Mouse (Mus musculus) heart, postnatal 10 days (tissue): ENCODE data around the gene Fgfr2. TPM values are rescaled to one million over a fixed set of nuclear protein-coding genes. Genes with fewer than 3 reads are reported as not detected.

Experiments
- DNase-seq, 2 experiments: peaks; one replicate each; pipeline ENCODE4 v3.0.0; 2021
- intact Hi-C: fragments of 180-260 bp; cut with DNase I; formaldehyde crosslinking; loops from one replicate; pipeline ENCODE4 v1.15.1; 2025
- total RNA-seq, 2 experiments: library from RNA; stranded (reverse); gene quantifications; 2 replicates each; pipeline ENCODE4 v1.2.3; 2021

Fgfr2 gene
- total RNA-seq, 2 experiments from 2014 or later, result 6.2 to 6.3 TPM

DNA sequence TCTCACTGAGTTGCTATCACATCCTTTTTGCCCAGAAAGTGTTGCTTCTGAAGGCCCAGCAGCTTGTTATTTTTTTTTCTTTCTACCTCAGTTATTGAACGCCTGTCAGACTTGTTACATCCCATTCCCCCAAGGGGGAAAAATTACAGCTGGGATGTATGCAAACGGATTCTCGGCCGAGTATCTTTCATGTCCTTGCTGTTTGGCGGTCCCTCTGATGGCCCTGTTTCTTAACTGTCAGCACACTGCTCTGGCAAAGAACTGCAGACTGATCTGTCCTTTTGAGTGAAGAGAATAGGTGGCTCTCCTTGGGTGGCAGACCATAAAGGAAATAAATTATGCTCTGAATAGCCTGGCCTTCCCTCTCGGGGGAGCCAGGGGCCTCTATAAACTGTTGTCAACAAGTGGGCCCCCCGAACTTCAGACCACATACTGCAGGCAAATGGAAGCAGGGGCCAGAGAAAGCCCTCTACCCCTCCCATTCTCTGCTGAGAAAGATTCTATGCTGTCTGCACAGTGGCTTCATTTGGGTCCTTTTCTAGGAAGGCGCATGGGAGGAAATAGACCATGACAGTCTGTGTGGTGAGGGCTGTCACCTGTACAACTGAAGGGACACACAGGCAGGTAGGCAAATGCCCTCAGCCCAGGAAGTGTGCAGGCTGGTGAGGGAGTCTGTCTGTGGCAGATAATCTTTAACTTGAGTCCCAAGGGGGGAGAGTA, 738.3 kb downstream of the Fgfr2 start:
- intact Hi-C loops, result no loop called here
- DNase-seq, result no peak

DNA sequence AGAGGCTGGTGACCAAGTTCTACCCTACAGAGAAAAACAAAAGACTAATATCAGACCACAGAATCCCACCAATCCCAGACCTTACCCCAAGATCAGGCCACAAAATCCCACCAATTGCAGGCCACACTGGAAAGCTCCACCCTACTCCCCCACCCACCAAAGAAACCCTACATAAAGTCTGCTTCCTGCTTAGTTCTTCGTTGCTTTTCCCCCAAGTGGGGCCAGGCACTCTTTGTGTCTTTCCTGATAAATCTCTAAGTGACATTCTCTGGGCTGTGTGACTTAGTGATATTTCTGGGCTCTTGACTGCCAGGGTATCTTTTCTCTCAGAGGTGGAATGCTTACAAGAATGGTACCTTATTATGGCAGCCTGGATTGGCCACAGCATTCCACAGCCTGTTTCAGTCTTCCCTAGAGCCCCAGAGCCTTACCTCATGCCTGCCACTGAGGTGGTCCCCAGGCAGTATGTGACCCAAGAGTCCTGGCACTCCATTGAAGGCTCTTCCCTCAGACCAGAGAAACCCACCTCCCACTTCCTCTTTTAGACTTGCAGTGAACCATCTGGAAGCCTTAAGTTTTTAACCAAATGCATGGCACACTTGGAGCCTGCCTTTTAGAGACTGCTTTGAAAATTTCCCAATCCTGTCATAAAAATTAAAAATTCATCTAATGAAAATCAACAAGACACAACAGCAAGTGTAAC, 742.4 kb downstream of the Fgfr2 start:
- intact Hi-C loops, result no loop called here
- DNase-seq, result no peak

DNA sequence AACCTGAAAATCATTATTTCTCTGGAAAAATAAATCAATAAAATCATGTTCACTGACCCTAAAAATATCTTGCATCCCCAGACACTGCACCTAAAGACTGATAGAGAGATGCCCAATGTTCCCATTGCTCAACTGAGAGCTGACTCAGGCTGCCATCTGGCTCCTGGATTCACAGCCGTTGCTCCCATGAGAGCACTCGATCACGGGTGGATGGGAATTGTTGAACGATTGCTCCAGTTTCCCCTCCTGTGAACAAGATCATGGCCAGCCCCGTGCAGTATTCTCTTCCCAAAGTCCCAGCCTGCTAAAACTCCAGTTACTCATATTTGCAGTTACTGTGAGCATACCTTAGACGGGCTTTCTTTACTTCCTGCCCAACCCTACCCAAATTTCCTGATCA, 745.2 kb downstream of the Fgfr2 start:
- no peak for DNase-seq
- intact Hi-C loops, result no loop called here

DNA sequence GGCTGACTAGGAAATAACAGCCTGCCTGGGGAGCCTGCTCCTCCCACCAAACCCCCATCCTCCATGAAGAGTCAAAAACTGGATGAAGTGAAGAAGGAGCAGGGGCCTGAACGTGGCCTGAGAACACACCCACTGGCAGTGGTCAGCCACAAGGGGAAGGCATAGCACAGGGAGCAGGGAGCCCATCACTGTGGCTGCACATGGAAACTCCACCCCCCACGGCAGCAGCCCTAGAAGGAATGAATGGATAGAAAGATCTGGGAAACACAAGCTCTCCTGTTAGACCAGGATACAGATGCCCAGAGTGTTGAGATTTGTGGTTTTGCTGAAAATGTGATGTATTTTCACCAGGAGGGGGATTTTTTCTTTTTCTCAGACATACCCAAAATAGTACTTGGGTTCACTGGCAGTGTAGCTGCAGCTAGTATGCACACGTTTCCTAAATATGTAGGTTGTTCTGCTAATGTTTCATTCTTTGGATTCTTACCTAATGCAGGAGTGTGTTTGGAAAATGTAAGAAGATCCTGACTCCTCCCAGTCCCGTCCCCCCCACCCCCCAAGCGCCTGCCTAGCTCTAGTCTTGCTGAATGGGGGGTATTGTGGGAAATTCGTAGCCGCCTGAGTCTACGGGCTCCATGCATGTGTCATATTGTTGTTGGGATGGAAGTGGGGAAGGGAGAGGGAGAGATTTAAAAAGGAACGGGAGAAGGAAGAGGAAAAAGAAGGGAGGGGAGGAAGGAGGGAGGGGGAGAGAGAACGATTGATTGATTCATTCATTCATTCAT, 749.4 kb downstream of the Fgfr2 start:
- intact Hi-C loops, result no loop called here
- no peak for DNase-seq

DNA sequence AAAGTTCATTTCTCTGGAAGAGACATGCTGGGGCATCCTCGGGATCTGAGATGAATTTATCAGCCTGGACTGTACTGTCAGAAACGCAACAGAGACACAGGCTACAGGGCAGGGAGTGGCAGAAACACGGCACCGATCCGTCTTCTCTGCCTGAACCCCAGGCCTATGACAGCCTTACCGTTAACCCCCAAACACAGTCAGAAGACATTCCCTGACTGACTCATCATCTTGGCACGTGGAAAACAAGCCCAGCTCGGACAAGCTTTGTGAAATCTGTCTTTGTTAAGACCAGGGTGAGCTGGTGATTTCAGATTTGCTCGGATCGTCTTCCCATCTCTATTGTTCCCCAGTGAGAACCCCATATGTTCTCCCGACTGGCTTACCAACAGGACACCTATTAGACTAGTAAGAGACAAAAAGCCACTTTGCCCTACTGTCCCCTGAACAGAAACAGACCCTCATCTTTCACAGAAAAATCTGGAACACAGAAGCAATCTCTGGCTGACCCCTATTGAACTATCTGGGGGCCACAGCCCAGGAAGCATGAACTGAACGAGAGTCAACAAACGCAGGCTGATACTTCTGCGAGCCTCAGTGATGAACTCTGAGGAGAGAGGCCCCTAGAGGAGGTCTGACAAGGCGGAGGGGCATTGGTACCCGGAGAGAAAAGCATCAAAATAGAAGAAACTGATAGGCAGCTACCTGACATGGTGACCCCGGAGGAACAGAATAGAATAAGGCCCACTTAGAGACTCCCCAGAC, 750.2 kb downstream of the Fgfr2 start:
- DNase-seq, result no peak
- intact Hi-C loops, result no loop called here

DNA sequence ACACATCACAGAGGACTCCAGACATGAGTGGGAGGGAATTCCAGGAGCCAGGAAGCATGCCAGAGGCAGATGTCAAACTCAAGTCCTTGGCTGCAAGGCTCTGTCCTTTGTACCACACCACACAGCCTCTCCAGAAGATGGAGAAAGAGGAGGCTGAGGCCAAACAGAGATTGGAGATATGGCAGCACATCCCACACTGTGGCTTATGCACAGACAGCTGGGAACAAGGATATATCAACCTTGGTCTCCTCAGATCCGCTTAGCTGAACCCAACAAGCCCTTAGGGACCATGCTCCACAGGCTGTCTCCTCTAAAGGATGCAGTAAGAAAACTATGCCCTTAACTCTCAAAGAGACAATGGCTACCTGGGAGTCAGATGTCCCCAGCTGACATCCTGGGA, 751.3 kb downstream of the Fgfr2 start:
- intact Hi-C loops, result no loop called here
- DNase-seq, result no peak

DNA sequence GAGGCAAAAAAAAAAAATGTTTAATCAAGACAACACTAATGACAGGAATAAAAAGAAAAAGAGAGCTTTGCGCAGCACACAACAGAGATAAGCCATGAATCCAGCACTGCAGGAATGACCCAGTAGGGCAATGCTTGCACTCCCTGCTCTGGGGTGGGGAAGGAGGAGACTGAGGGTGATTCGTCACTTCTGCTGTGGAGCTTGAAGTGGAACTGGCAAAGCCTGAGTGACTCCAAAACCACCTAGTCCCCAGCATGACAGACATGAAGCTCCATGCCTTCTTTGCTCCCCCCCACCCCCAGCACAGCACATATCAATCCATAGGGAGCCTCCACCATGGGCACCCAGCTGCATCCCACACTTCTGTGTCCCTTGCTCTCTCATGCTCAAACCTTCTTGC, 753.4 kb downstream of the Fgfr2 start:
- intact Hi-C loops, result no loop called here
- DNase-seq, result no peak

DNA sequence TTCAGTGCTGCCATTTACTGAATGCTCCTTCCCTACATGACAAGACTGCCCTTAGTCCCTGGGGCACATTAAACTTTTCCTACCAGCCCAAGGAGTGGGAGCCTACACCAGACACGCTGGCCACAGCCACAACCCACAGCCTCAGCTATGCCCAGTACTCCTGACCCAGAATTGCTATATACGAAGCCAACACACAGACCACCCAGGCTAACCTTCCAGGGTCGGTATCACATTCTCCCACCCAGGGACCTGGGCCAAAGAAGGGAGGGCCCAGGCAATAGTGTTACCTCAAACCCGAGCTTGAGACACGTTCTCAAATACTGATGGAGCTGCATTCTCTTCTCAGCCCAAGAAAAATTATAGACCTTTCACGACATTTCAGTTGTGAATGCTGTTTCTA, 754.3 kb downstream of the Fgfr2 start:
- intact Hi-C loops, result no loop called here
- no peak for DNase-seq

DNA sequence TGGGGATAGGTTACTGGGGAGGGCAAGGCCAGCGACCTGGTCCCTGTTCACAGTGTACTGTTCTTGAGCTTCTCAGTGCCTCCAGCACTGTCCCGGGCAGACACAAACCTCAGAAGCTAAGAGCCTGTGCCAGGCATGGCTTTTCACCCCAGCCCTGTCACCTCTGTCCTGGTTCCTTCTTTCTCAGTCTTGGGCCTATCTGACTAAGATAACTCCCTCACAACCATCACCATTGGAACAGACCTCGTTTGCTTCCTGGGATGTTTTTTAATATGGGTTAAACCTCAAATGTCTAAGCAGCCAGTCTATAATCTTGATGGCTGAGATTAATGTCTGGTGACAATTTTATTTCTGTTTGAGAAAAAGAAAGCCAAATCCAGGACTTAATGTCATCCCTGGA, 755.8 kb downstream of the Fgfr2 start:
- no peak for DNase-seq
- intact Hi-C loops, result no loop called here

DNA sequence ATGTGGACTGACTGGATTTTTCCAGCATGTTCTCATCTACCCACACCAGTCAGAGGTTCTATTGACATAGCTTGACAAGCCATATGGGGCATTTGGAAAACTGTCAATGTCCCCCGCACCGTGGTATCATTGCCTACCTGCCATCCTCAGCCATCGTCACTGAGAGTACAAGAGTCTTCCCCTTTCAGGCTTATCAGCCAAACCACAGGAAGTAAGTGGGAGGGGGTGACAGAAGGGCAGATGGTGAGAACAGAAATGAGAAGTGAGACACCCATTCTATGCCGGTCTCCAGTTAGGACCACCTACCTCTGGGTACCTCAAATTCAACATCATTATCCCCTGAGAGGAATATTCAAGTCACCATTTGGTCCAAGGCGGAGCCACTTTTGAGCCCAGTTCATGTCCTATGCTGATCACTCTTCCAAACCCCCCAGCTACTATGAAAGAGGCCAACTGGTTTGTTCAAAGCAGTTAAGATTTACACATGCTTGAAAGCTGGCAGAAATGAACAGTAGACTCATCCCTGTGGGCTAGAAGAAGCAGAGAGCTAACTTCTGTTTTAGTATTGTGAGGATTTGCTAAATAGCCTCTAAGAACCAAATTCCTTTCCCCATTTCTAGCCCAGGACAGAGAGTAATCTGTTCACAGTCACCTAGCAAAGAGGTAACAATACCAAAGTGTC, 757.3 kb downstream of the Fgfr2 start:
- intact Hi-C loops, result no loop called here
- no peak for DNase-seq

DNA sequence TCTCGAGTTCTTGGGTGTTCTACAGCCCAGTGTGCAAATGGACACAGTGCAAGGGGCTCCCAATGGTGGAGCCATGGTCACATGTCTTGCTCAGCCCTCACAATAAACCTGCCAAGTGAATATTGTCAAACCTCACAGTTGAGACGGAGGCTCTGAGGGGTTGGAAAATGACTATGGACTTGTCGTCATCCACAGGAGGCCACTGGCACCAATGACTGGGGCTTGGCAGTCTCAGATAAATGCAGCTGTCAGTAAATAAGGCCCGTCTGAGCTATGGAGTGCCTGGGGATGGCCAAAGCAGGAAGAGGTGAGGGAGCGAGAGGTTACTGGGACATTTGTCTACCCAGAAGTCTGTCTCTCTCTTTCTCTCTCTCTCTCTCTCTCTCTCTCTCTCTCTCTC, 758.0 kb downstream of the Fgfr2 start:
- intact Hi-C loops, result no loop called here

DNA sequence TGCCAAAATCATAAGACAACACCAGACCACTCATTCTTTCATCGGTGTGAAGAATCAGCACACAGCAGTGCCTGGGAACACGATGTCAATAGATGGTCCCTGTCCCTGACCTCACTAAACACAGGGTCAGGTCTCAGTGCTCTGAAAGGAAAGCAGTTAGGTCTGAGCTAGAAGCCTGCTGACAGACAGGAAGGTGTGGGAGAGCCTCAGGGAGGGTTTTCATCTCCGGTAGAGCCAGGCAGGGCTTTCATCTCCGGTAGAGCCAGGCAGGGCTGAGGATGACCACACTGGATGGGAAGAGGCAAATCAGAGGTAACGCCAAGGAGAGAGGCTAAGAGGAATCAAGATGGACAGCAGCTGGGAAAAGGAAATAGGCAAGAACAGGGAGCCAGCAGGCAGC, 758.6 kb downstream of the Fgfr2 start:
- intact Hi-C loops, result no loop called here
- no peak for DNase-seq

More for the DNA sequence above, 758.0 kb downstream of the Fgfr2 start:
- DNase-seq, result no peak

DNA sequence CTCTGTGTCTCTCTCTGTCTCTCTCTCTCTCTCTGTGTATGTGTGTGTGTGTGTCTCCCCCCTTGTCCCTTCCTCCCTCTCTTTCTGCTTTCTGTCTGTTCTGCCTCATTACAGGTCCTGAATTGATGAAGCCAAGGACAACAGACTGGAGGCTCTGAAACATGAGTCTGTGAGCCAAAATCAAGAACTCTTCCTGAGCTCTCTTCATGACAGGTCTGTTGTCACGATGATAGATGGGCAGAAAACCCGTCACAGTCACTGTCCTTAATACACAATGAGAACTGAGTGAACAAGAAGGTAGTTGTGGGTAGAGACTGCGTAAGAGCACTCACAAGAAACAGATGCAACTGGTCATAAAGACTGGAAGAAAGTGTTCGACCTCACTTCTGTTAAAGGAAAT, 762.8 kb downstream of the Fgfr2 start:
- intact Hi-C loops, result no loop called here
- no peak for DNase-seq

DNA sequence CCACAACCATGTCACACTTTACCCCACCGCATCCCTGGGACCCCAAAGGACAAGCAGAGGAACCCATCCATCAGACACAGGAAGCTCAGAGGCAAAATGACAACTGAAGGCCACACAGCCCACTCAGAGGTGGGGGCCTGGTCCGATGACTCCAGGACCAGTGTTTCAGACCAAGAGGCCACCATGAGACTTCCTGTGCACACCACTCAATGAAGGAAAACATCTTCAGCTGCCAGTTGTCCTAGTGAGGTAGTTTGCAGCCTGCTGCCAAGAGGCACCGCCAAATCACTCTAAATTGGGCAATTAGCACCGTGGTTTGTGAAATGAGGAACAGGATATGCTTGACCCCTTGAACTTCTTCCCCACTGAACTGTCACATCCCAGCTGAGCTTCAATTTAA, 764.4 kb downstream of the Fgfr2 start:
- intact Hi-C loops, result no loop called here
- no peak for DNase-seq

DNA sequence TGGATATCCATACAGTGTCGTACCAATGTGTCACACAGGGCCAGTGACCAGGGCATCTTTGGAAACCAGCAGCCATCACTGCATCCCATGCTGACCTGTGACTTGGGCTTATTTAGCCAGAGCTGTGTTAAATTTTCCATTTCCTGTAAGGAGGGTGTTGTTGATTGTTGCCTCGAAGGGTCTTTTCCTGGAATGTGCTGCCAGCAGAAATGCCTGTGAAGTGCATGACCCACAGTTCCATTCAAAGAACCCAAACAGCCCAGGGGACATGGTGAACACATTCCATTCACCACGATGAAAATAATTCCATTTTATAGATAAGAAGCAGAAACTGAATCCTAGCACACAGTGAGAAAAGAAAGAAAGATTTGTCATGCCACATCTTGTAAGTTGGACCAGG, 764.9 kb downstream of the Fgfr2 start:
- intact Hi-C loops, result no loop called here
- DNase-seq, result no peak

DNA sequence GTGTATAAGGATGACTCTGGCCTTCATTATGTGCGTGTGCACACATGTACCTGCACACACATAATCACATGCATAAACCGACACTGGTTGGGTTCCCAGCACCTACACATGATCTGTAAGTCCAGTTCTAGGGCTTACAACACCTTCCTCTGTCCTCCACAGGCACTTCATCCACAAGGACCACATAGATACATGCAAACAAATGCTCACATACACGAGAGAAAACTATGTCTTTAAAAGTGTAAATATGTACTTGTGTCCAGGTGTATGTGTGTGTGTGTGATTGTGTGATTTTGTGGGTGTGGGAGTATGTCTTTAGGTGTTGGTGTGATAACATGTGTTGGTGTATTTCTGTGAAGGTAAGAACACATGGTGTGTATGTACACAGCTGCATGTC, 765.3 kb downstream of the Fgfr2 start:
- no peak for DNase-seq
- intact Hi-C loops, result no loop called here

DNA sequence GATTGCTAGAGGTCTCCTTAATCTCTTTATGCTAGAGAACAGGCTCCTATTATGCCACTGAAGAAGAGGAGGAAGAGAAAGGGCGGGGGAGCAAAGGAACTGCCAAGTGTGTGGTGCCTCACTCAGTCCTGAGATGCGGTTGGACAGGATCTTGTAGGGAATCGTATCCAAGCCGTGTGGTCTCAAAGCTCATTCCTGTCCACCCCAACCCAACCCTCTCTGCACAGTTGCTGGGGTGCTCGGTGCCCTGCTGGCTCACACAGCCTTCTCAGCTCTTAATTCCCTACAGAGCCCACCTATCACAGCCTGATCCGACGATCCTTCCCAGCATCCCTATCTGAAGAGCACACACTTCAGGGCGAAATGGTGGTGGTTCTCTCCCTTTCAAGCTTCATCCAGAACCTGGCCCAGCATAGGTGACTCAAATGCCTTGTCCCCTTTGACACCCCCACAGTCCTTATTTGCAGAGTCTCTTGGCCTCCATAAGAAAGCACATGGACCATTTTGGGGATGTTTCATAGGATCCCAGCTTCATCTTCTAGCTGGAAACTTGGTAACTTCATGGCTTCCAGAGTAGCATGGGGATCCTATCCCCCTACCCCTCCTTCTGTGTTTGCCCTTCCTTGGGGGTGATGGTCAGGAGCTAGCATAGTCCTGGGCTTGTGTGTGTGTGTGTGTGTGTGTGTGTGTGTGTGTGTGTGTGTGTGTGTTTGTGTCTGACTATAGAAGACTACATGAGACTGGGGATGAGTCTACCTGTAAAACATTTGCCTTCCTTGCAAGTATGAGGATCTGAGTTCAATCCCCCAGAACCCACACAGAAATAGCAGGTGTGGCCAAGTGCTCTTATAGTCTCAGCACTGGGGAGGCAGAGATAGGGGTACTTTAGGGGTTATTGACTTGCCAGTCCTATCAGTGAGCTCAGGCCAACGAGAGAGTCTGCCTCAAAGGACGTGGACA, 766.0 kb downstream of the Fgfr2 start:
- no peak for DNase-seq
- intact Hi-C loops, result no loop called here

DNA sequence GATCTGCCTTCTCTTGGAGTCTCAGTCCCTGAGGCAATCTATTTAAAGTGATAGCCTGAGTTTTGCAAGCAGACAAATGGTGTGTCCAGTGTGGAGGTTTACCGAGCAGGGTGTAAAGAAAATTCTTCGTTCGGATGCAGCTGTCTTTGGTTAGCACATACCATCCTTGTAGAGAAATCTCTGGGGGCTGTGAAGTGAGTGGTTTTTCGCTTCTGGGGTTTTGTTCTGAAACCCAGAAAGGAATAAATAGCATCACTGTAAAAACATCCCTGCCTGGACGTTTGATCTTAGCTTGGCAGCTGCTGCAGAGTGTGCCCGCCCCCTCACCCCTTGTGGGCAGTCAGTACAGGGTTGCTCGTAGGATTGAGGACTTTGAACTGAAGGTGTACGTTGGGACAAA, 767.0 kb downstream of the Fgfr2 start:
- DNase-seq, result no peak
- intact Hi-C loops, result no loop called here

DNA sequence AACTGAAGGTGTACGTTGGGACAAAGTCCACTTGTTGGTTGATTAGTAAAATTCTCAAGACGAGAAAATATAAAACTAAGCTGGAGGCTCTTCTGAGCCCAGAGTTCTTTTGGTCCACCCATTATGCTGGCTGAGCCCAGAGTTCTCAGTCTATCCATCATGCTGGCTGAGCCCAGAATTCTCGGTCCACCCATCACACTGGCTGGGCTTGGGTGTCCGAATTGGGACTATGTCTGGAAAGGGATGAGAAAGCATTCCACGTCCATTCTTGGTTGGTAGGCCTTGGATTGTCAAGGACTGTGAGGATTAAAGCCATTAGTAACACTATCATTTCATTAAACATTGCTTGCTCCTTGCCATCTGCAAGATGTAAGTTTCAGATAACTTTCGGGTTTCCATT, 767.4 kb downstream of the Fgfr2 start:
- no peak for DNase-seq
- intact Hi-C loops, result no loop called here
